Mouse (Mus musculus) small intestine, adult 2 months (tissue): Measurements from ENCODE around the gene Pkn2.

ENCODE experiments used
- CTCF ChIP-seq: fragments of 200-500 bp; IDR thresholded peaks from 2 replicates; pipeline ENCODE4 v1.5.1; 2012; ENCODE audit warnings: low read depth, mild to moderate bottlenecking, control low read depth, inconsistent platforms, low read length, moderate library complexity, mixed read lengths; ENCODE audit not compliant: insufficient replicate concordance, insufficient read length; ENCODE audit errors: extremely low read depth
- POLR2A ChIP-seq: fragments of 200-500 bp; IDR thresholded peaks from 2 replicates; pipeline ENCODE4 v1.6.1; 2012; ENCODE audit warnings: low read depth, mild to moderate bottlenecking, control low read depth, inconsistent platforms, low read length, moderate library complexity

DNA sequence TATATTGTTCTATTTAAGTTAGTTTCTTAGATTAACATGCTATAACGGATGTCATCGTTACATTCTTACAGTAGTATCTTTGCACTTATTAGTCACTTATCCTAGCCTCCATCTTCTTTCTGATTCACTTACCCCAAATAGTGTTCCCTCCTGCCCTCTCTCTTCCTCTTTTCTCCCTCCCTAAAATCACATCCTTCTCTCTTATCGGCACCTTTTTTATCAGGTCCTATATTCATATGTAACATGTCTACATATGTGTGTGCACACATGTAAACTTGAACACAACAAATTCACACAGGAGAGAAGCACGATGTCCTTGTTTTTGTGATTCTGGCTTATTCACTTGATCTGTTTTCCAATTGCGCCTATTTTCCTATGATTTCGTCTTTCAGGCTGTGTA, 113.3 kb downstream of the Pkn2 start:
- TF ChIP-seq POLR2A (no peak), CTCF (no peak)
